Mouse (Mus musculus): ENCODE results near the gene Usp21. TPM values are rescaled to one million over a fixed set of nuclear protein-coding genes. Genes with fewer than 3 reads are reported as not detected.
"Not testable (repeated sequence)": the region's sequence is repeated elsewhere in the genome, so short reads cannot be mapped to it uniquely, and the experiment has no call there.

Usp21 gene
- polyA plus RNA-seq, 1 experiment, result 40.9 TPM

- no peak for DNase-seq (ENCODE audit: low read depth in 1 of 2, low spot score in 2 of 2)
- H3K36me3 ChIP-seq (ENCODE audit: control insufficient read depth, insufficient read depth, low read length), result peaks cover 6% of the 10 kb centered on the region
- H3K4me3 ChIP-seq (ENCODE audit: extremely low read depth, insufficient read depth, insufficient read length), result peak overlapping the region; percentile 61
- H3K27ac ChIP-seq (ENCODE audit: insufficient read depth, low read length), result peak overlapping the region; percentile 67
- 0 out of 2 replicates have a peak, but pooled peaks cover 1% of the 10 kb centered on the region for H3K27me3 ChIP-seq (ENCODE audit: control insufficient read depth, insufficient read depth, low read length)
- TF ChIP-seq POLR2A (IDR thresholded peaks at IDR 0.05; ENCODE audit: low read depth, low read length), result no peak
- TF ChIP-seq CTCF (IDR thresholded peaks at IDR 0.05; ENCODE audit: extremely low read depth, insufficient read depth, insufficient read length, insufficient replicate concordance), result no peak
- 21% methylated on average over 13 of the region's 13 CpGs for WGBS
- H3K4me1 ChIP-seq (ENCODE audit: control insufficient read depth, insufficient read depth, insufficient read length), result peaks cover 4% of the 10 kb centered on the region; the same call in 1 of the 2 replicates
Observed at GRCm38 (mm10) chr1:171247453-171247841, 40.3 kb downstream of the Usp21 start.

- Histone ChIP-seq H3K36me3 (ENCODE audit: control insufficient read depth, insufficient read depth, low read length) (peaks cover 9% of the 10 kb centered on the region), H3K4me1 (ENCODE audit: control insufficient read depth, insufficient read depth, insufficient read length) (peaks cover 4% of the 10 kb centered on the region; the same call in 1 of the 2 replicates), H3K4me3 (ENCODE audit: extremely low read depth, insufficient read depth, insufficient read length) (peak overlapping the region; percentile 84), H3K27ac (ENCODE audit: insufficient read depth, low read length) (peak overlapping the region; percentile 67), H3K27me3 (ENCODE audit: control insufficient read depth, insufficient read depth, low read length) (0 out of 2 replicates have a peak, but pooled peaks cover 1% of the 10 kb centered on the region)
- peak; percentile 77 for TF ChIP-seq POLR2A (IDR thresholded peaks at IDR 0.05; ENCODE audit: low read depth, low read length)
- peak; percentile 87 for TF ChIP-seq CTCF (IDR thresholded peaks at IDR 0.05; ENCODE audit: extremely low read depth, insufficient read depth, insufficient read length, insufficient replicate concordance)
- 1% methylated on average over 41 of the region's 41 CpGs for WGBS
- DNase-seq (ENCODE audit: low read depth in 1 of 2, low spot score in 2 of 2), result peak; percentile 94 to 96
Observed at GRCm38 (mm10) chr1:171246709-171247452, 40.9 kb downstream of the Usp21 start.

GRCm38 (mm10) chr1:171245353-171245752, 42.4 kb downstream of the Usp21 start:
- 93% methylated on average over 8 of the region's 8 CpGs for WGBS
- H3K4me3 ChIP-seq (ENCODE audit: extremely low read depth, insufficient read depth, insufficient read length), result no peak overlapping the region
- peaks cover 4% of the 10 kb centered on the region; the same call in 1 of the 2 replicates for H3K4me1 ChIP-seq (ENCODE audit: control insufficient read depth, insufficient read depth, insufficient read length)
- no peak for DNase-seq (ENCODE audit: low read depth in 1 of 2, low spot score in 2 of 2)
- no peak overlapping the region for H3K27ac ChIP-seq (ENCODE audit: insufficient read depth, low read length)
- no peaks in the 10 kb centered on the region for H3K27me3 ChIP-seq (ENCODE audit: control insufficient read depth, insufficient read depth, low read length)
- peaks cover 16% of the 10 kb centered on the region for H3K36me3 ChIP-seq (ENCODE audit: control insufficient read depth, insufficient read depth, low read length)
- TF ChIP-seq POLR2A (IDR thresholded peaks at IDR 0.05; ENCODE audit: low read depth, low read length) (no peak), CTCF (IDR thresholded peaks at IDR 0.05; ENCODE audit: extremely low read depth, insufficient read depth, insufficient read length, insufficient replicate concordance) (no peak)

GRCm38 (mm10) chr1:171241952-171242351, 45.8 kb downstream of the Usp21 start:
- DNase-seq (ENCODE audit: low read depth in 1 of 2, low spot score in 2 of 2), result not testable (repeated sequence)

GRCm38 (mm10) chr1:171240911-171241310, 46.9 kb downstream of the Usp21 start:
- no peaks in the 10 kb centered on the region for H3K27me3 ChIP-seq (ENCODE audit: control insufficient read depth, insufficient read depth, low read length)
- no peaks in the 10 kb centered on the region for H3K4me1 ChIP-seq (ENCODE audit: control insufficient read depth, insufficient read depth, insufficient read length)
- no peak for DNase-seq (ENCODE audit: low read depth in 1 of 2, low spot score in 2 of 2)
- H3K27ac ChIP-seq (ENCODE audit: insufficient read depth, low read length), result no peak overlapping the region
- WGBS, result 95% methylated on average over 10 of the region's 10 CpGs
- H3K4me3 ChIP-seq (ENCODE audit: extremely low read depth, insufficient read depth, insufficient read length), result no peak overlapping the region
- peaks cover 41% of the 10 kb centered on the region for H3K36me3 ChIP-seq (ENCODE audit: control insufficient read depth, insufficient read depth, low read length)
- TF ChIP-seq POLR2A (IDR thresholded peaks at IDR 0.05; ENCODE audit: low read depth, low read length) (no peak), CTCF (IDR thresholded peaks at IDR 0.05; ENCODE audit: extremely low read depth, insufficient read depth, insufficient read length, insufficient replicate concordance) (no peak)

More at GRCm38 (mm10) chr1:171241952-171242351, 45.8 kb downstream of the Usp21 start:
- H3K36me3 ChIP-seq (ENCODE audit: control insufficient read depth, insufficient read depth, low read length), result peaks cover 35% of the 10 kb centered on the region
- not testable (repeated sequence) for H3K27ac ChIP-seq (ENCODE audit: insufficient read depth, low read length); H3K4me3 ChIP-seq (ENCODE audit: extremely low read depth, insufficient read depth, insufficient read length); H3K27me3 ChIP-seq (ENCODE audit: control insufficient read depth, insufficient read depth, low read length); H3K4me1 ChIP-seq (ENCODE audit: control insufficient read depth, insufficient read depth, insufficient read length)
- 92% methylated on average over 12 of the region's 12 CpGs for WGBS

GRCm38 (mm10) chr1:171239992-171240744, 47.6 kb downstream of the Usp21 start:
- H3K27ac ChIP-seq (ENCODE audit: insufficient read depth, low read length), result no peak overlapping the region
- no peak for DNase-seq (ENCODE audit: low read depth in 1 of 2, low spot score in 2 of 2)
- H3K4me1 ChIP-seq (ENCODE audit: control insufficient read depth, insufficient read depth, insufficient read length), result no peaks in the 10 kb centered on the region
- no peaks in the 10 kb centered on the region for H3K27me3 ChIP-seq (ENCODE audit: control insufficient read depth, insufficient read depth, low read length)
- TF ChIP-seq CTCF (IDR thresholded peaks at IDR 0.05; ENCODE audit: extremely low read depth, insufficient read depth, insufficient read length, insufficient replicate concordance) (no peak), POLR2A (IDR thresholded peaks at IDR 0.05; ENCODE audit: low read depth, low read length) (no peak)
- H3K4me3 ChIP-seq (ENCODE audit: extremely low read depth, insufficient read depth, insufficient read length), result no peak overlapping the region
- 87% methylated on average over 15 of the region's 15 CpGs for WGBS
- H3K36me3 ChIP-seq (ENCODE audit: control insufficient read depth, insufficient read depth, low read length), result peaks cover 48% of the 10 kb centered on the region

Data from spleen, adult 2 months (tissue).